Mouse (Mus musculus) mouse trophoblast stem cell (cell line): ENCODE data around the gene Rhcg.

Experiments
- in situ Hi-C, 2 experiments: fragments of 300-500 bp; cut with MseI, MboI; formaldehyde crosslinking; loops; 2 replicates in 1 of 2; 3 replicates in 1 of 2; pipeline ENCODE4 v1.15.1; 2025

Rhcg gene

GRCm38 (mm10) chr7:79617418-79617817 is at the start of gene Rhcg:
TSS of gene Rhcg (minus strand) at chr7:79617657.
- in situ Hi-C loops, result no loop called here

- in situ Hi-C loops, result no loop called here
These were observed 49.2 kb upstream of the Rhcg start for GRCm38 (mm10) chr7:79666690-79667089.

- in situ Hi-C loops, result no loop called here
These were observed 43.9 kb upstream of the Rhcg start for GRCm38 (mm10) chr7:79661253-79661890.

DNA sequence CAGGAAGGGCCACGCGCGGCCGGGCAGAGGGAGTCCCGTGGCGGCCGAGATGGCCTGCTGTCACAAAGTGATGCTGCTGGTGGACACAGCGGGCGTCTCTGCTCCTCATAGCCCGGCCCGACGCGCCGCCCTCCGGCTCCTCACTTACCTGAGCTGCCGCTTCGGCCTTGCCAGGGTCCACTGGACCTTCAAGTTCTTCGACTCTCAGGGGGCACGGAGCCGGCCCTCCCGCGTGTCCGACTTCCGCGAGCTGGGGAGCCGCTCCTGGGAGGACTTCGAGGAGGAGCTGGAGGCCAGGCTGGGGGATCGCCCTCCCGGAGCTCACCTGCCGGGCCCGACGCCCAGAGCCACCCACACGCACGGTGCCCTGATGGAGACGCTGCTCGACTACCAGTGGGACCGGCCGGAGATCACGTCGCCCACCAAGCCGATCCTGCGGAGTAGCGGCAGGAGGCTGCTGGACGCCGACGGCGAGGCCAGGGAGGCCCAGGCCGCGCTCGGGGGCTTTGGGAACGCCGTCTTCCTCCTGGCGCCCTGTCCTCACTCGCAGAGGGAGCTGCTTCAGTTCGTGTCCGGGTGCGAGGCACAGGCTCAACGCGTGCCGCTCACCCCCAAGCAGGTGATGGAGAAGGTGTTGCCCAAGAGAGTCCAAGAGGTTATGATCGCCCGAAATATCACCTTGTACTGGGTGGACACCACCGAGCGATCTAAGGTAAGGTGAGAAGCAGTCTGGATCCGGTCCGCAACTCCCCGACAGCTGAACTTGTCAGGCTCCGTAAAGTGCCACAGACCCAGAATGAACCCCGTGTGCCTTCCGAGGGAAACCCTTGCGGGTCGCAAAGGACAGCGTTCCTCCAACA is 43.1 kb upstream of the Rhcg start:
- in situ Hi-C loops, result no loop called here

DNA sequence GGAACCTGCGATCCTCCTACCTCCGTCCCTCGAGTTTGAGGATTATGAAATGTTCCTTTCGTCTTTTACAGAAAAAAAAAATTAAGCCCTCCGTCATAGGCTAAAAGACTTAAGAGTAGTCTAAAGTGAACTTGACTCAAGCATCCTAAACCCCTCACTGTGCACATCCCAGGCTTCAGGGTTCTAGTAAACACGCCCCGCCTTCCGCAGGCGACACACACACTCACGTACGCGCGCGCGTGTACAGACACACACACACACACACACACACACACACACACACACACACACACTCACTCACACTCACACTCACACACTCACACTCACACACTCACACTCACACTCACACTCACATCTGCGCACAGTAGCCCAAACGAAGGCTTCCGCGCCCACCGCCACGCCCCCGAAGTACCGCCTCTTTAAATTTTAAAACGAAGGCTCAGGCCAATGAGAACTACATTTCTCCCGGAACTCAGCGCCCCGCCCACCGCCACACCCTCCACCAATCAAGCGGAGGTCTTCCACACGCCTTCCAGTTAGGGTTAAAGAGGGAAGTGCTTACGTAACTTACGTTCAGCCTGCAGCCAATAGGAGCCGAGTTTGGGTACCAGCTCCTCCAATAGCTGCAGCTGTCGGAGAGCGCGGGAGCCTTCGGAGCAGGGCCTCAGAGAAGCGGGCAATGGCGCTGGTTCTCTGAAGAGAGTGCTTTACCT is 42.3 kb upstream of the Rhcg start, which contains the start of gene Ticrr:
Ticrr (plus strand) TSS at position 619 of the 713 bp plus-strand sequence.
- in situ Hi-C loops, result no loop called here

GRCm38 (mm10) chr7:79654586-79654985 is 37.1 kb upstream of the Rhcg start:
- in situ Hi-C loops, result no loop called here

GRCm38 (mm10) chr7:79654185-79654584 is 36.7 kb upstream of the Rhcg start:
- in situ Hi-C loops, result no loop called here

DNA sequence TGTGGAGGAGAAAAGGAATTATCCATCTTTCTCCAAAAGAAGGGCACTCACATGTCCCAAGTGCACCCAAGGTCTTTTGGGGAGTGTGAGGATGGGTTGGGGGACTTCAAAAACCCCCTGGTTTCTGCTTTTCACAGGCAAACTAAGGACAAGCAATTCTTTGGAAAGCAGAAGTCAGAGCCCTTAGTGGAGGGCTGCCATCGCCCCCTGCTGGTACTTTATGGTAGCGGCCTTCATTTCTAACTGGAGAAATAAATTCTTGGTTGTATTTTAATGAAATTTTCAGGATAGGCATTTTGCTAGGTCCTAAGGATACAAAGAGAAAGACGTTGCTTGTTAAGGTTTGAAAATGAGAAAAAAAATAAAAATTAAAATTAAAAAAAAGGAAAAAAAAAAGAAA is 31.5 kb upstream of the Rhcg start:
- in situ Hi-C loops, result no loop called here

DNA sequence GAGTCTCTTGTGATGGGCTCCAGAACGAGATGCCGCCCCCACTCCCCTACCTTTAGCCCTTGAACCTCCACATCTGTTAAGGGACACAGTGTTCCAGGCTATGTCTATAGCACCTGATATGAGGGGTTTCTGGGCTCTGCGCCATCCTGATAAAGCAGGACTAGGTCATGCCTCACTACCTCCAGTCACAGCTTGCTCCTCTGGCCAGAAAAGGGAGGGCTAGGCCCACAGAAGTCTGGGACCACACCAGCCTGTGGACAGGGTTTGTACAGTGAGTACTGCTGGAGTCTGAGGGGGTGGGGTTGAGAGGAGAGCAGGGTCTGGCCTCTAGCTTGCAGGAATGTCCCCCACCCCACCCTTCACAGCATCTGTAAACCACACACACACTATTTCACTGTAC is 29.8 kb upstream of the Rhcg start:
- in situ Hi-C loops, result no loop called here

DNA sequence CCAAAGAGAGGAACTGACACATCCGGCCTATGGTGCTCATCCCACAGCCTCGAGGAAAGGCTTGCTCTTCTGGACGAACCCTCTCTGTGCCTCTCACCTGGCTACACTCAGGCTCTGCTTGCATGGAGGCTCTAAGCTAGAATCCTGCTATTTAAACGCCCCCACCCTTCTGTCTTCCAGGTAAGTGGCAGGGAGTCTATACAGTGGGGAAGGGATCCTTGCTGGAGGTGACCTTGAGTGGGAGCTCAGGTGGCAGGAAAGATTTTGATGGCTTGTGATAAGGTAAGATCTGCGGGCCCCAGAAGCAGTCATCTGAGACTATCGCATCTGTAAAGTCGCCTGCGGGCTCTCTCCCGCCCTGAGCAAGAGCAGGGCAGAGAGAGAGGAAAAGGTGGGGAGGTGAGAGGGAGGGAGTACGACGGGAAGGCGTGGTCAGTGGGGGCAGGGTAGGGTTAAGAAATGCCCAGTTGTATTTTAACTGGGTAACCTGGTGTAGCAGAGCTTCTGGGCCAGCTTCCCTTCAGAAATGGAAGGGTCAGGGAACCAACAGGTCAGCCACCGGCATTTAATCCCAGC is 14.4 kb upstream of the Rhcg start:
- in situ Hi-C loops, result no loop called here

DNA sequence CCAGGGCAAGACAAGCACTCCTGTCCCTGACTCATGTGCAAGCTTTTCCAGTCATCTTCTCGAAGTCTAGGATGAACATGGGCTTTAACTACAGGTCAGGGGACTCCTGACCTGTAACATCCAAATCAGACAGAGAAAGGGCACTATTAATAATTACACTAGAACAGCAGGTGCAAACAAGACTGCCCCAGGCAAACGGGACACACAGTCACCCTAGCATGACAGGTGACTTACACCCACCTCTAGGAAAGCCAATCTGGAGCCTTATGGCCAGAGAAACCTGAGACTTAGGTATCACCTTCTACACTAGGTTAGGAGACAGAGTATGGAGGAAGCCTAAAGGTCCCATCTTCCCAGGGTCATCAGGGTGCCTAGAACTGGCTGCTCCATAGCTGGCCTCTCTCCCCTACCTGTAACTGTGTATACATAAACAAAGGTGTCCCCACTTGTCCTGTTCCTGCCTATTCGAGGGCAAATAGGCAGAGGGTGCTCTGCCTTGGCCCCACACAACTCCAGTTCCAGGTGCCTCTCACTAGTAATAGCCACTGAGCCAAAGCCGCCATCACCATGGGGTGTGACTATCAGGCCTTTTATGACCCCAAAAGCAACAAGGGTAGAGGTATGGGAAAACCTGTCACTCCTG is 10.9 kb upstream of the Rhcg start:
- in situ Hi-C loops, result no loop called here

GRCm38 (mm10) chr7:79626170-79626569 is 8.7 kb upstream of the Rhcg start:
- in situ Hi-C loops, result no loop called here

- in situ Hi-C loops, result no loop called here
These were observed 5.6 kb upstream of the Rhcg start for GRCm38 (mm10) chr7:79623086-79623485.

DNA sequence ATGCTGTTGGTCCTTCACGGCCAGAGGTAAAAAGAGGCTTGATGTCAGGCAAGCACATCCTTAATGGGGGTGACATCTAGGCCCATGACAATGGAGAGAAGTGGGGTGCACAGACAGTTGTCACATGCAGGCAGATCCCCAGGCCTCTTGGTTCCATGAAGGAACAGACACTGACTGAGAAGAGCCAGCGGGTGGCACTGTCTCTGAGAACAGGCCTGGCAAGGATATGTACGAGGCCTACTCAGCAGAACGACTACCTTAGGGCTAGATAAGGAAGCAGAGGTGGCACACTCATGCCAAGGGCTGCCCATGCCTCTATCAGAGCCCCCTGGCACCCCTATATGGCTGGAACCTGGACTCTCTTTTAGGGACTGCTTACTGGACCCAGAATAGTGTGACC is 2.0 kb upstream of the Rhcg start:
- in situ Hi-C loops, result no loop called here

- in situ Hi-C loops, result no loop called here
These were observed 1.5 kb downstream of the Rhcg start for GRCm38 (mm10) chr7:79615941-79616340.

DNA sequence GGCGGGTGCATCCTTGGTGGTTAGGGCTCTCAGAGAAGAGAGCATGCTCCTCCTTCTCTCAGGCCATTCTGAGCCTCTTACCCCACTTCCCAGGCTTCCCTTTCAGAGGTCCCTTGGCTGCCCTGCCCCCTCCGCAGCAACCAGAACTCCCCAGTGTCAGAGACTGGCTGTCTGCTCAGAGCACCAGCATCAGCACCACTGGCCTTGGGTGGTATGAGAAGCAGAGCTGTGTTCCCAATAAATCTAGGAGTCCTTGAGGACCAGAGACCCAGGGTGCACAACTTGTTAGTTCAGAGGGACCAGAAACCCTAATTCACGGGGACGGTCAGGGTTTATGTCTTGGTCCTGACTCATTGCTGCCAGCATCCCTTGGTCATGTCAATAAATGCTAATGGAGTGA is 2.4 kb downstream of the Rhcg start:
- in situ Hi-C loops, result no loop called here

DNA sequence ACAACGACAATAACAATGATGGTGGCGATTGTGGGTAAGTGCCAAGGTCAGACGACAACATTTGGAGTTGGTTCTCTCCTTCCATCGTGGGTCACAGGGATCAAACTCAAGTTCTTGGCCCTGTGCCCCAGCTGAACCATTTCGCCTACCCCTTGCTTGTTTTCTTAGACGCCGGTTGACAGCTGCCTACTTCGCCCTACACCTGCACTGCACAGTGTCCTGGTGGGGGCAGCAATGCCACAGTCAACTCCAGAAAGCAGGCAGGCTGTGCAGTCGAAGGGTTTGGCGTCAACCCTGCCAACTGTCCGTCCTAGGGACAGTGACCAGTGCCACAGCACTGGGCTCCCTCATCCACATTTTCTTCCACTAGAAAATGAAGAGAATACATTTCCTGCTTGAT is 4.1 kb downstream of the Rhcg start:
- in situ Hi-C loops, result no loop called here

DNA sequence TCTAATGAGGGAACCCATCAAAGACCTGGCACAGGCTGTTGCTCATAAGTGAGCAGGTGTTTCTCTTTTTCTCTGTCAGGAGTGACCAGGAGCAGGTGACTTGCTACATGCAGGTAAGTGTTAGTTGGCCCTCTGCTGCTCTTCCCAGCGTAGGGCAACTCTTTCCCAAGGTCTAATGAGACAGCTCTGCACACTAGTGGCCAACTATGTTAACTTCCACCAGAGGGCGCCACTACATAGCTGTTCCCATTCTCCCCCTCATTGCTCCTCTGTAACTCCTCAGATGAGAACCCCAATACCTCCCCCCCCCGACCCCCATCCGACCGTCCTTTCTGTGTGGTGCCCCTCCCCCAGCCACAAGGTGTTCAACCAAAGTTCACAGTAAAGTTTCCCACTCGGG is 4.7 kb downstream of the Rhcg start:
- in situ Hi-C loops, result no loop called here

DNA sequence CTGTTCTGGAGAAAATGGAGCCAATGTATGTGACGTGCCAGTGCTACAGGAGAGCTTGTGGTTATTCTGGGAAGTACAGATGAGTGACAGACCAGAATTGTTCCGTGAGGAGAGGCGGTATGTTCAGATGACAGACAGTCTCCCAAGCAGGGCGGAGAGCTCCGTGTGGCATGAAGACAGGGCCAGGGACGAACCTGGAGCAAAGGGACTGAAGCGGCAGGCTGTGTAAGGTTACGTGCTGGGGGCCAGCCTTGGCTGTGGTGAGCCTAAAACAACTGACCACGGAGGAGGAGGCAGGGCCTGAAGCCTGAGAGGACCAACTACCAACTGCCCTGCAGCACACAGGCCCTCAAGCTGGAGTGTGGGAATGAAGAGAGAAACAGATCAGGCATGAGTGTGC is 5.6 kb downstream of the Rhcg start:
- in situ Hi-C loops, result no loop called here

DNA sequence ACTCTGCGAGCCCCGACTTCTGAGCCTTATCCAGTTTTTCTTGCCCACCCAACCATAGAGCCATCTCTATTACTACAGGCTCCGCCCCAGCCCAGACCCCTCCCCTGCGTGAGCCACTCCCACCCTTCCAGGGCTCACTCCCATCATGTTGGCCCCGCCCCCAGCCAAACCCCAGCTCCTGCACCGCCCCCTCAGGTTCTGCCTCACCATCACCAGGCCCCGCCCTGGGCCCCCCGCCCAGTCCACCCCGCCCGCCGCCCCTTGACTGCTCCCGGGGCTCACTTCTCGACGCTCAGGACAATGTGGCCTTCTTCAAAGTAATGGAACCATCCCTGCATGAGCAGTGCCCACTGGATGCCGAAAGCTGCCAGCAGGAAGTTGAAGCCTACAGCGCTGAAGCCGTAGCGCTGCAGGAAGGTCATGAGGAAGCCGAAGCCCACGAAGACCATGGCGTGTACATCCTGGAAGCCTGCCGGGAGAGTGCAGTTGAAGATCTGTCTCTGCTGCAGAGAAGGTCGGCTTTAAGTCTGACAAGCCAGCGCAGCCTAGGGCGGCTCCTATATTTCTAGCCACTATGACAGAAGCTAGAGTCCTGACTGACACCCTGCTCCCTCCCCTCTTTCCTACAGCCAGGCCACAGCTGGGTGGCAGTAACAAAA is 10.1 kb downstream of the Rhcg start:
- in situ Hi-C loops, result no loop called here

DNA sequence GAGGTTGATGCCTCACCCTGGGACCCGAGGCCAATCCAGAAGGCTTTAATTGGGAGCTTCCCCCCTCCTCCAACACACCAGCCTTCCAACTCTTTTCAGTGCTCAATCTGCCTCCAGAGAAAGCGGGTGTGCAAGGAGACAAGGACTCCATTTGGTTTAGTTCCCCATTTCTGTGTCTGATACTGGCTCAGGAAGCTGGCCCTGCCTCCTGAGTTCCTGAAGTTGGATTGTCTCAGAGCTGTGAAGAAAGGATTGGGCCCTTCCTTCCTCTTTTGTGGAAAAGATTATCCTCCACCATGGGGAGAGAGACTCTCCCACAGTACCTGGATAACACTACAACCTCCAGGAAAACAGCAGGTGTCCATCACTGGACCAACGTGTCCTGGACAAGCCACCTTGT is 10.7 kb downstream of the Rhcg start:
- in situ Hi-C loops, result no loop called here
